Mouse (Mus musculus): ENCODE measurements around the gene Fignl1.

Fignl1 gene

DNA sequence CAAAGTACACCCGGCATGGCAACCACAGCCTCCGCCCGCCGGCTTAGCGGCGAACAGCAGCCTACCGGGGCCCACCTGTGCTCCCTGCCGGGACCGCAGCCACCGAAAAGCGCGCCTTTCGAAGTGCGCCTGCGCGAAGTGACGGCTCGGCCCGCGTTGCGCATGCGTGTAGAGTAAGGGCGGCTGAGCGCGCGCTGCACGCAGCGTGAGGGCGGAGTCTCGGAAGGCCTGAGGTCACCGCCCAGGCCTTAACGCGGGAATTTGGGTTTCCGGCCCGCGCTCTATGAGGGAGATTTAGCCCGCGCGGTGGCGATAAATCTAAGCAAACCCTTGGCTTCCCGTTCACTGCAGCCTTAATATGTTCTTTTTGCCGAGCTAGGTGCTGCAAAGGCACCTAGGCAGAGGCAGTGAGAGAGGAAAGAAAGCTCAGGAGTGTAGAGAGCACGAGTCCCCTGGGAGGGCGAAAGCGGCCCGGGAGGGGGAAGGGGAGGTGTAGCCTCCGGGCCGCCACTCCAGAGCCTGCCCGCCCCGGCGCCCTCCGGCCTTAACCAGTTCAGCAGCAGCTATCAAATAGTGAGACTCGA, at the start of gene Fignl1:
TSS of gene Fignl1 (minus strand) at position 143 of the 584 bp plus-strand sequence.
- peak; percentile 96 to 98 for DNase-seq (ENCODE audit: low spot score in 2 of 2)

DNA sequence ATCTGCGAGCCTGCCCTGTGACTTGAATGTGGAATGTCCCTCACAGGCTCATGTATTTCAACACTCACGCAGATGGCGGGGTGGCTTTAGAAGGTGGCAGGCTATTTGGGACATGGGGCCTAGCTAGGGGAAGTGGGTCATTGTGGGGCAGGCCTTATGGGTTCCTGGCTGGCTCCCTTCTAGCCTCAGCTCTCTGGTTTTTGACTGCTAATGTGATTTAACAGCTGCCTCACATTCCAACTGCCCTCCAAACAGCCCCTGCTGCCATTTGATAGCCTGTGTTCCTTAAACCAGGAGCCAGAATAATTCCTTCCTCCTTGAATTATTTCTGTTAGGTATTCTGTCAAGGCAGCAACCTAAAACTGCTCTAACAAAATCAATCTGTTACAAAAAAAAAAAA, 48.2 kb upstream of the Fignl1 start:
- DNase-seq (ENCODE audit: low spot score in 2 of 2), result no peak

GRCm38 (mm10) chr11:11855685-11856131, 46.9 kb upstream of the Fignl1 start:
- DNase-seq (ENCODE audit: low spot score in 2 of 2), result no peak

DNA sequence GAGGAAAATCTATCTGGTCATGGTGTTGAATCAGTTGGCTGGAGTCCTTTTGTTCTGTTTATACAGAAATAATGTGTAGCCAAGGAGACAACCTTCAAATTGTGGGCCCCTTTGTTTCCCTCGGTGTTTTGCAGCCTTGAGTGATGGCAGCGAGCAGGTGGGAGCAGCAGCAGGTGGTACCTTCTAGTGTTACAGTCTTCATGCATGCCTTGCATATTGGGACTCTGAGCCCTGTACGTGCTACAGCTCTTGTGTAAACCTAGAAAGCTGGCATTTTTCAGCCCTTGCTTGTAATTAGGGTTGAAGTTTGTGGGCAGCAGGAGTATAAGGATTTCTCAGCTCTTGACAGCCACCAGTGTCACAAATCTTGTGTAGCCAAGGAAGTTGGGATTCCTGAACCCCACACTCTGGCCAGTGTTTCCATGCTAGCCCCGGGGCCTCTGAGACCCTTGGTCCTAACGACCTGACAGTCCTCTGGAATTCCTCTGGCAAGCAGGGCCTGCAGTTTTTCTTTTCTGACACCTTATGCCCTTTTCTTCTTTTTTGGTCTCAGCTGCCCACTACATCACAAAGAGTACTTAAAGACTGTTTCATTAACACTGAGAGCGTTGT, 46.4 kb upstream of the Fignl1 start:
- no peak for DNase-seq (ENCODE audit: low spot score in 2 of 2)

GRCm38 (mm10) chr11:11853731-11854461, 45.1 kb upstream of the Fignl1 start:
- no peak for DNase-seq (ENCODE audit: low spot score in 2 of 2)

GRCm38 (mm10) chr11:11851957-11852505, 43.3 kb upstream of the Fignl1 start:
- DNase-seq (ENCODE audit: low spot score in 2 of 2), result no peak

- DNase-seq (ENCODE audit: low spot score in 2 of 2), result no peak
Measured at GRCm38 (mm10) chr11:11850476-11851267, 41.9 kb upstream of the Fignl1 start.

- no peak for DNase-seq (ENCODE audit: low spot score in 2 of 2)
Measured at GRCm38 (mm10) chr11:11849513-11850311, 41.0 kb upstream of the Fignl1 start.

- no peak for DNase-seq (ENCODE audit: low spot score in 2 of 2)
Measured at GRCm38 (mm10) chr11:11848467-11848866, 39.7 kb upstream of the Fignl1 start.

DNA sequence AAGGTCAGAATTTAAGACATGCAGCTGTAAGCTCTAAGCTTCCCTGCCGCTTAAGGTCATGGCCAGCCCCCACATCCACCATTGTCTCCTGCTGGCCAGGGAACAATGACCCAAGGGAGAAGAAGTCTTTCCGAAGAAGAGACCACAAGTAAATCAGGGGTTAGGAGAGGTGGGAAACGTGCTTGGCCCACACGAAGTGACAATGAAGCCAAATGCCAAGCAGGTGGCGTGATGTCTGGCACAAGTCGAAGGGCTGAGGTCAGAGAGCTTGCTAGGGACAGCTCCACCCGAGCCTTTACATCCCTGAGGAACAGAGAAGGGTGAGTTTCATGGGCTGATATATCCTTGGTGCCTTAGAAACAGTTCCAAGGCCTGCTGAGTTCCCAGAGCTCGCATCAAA, 36.3 kb upstream of the Fignl1 start:
- no peak for DNase-seq (ENCODE audit: low spot score in 2 of 2)

DNA sequence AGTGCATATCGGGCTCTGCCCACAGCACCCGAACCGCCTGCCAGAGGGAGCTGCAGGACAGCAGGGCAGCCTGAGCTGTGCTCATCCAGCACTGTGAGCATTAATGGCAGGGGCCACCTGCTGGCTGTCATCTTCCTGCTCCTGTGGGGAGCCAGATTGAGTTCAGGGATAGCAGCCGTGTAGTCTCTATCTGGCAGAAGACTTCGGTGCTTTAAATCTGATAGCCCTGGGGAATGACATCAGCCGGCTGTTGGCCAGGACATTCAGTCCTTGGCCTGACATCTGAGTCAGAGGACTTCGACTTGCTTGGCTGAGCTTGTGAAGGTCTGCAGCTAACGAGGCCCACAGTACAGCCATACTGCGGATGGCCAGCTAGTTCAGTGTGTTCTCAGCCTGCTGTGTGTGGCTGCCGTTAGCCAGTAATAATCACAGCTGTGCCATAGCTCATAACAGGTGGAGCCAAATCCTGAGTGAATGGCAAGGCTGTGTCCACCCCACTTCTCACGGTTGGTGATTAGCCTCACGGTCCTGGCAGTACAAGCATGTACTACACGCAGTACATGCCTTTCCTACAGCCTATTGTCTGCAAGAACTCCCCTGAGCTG, 35.7 kb upstream of the Fignl1 start:
- no peak for DNase-seq (ENCODE audit: low spot score in 2 of 2)

- DNase-seq (ENCODE audit: low spot score in 2 of 2), result no peak
Measured at GRCm38 (mm10) chr11:11841590-11841989, 32.8 kb upstream of the Fignl1 start.

DNA sequence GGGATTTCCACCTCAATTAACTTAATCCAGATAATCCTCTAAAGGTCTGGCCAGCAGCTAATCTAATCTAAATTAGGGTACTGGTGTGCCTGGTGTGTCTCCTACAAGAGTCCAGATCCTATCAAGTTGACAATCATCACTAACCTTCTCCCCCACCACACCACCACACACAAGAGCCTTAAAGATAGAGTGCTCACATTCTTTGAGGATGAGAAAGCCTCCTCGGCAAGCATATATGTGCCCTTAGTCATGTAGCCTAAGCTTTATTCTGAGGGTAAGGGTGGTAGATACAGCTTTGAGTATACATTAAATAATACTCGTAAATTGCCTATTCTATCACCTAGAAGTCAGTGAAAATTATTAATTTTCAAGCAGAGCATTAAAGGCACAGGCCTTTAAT, 32.0 kb upstream of the Fignl1 start:
- no peak for DNase-seq (ENCODE audit: low spot score in 2 of 2)

DNA sequence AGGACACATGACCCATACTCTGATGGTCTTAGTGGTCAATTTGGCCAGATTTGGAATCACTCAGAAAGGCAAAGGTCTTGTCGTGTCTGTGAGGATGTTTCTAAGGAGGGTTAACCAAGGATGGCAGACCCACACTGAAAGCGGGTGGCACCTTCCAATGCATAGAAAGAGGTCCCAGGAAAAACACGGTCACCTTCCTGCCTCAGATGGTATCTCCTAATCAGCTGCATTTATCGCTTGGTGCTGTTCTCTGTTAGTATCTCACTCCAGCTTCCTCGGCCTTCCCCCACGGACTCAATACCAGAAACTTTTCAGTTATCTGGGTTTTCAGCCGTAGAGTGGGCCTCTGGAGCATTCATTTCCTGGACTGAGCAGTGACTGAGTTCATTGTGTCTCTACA, 31.1 kb upstream of the Fignl1 start:
- DNase-seq (ENCODE audit: low spot score in 2 of 2), result no peak

- DNase-seq (ENCODE audit: low spot score in 2 of 2), result no peak
Measured at GRCm38 (mm10) chr11:11837384-11837783, 28.6 kb upstream of the Fignl1 start.

GRCm38 (mm10) chr11:11836713-11837370, 28.1 kb upstream of the Fignl1 start:
- peak; percentile 36 to 55 for DNase-seq (ENCODE audit: low spot score in 2 of 2)

- no peak for DNase-seq (ENCODE audit: low spot score in 2 of 2)
Measured at GRCm38 (mm10) chr11:11836262-11836661, 27.5 kb upstream of the Fignl1 start.

DNA sequence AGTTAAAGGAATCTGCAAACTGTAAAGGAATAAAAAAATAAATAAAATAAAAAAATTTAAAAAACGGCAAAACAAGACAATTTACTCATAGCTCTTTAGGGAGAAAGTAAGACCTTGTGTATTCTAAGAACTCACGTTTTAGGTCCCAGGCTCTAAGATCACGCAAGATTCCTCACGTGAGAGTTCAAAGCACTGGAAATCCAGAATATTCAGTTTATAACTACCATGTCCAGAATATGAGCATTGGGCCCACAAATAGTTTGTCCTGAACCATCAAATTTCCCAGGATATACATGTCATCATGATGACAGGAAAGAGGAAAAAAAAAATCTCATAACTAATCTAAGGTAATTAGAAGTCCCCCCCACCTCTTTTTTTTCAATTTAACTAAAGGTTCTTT, 27.0 kb upstream of the Fignl1 start:
- no peak for DNase-seq (ENCODE audit: low spot score in 2 of 2)

GRCm38 (mm10) chr11:11835361-11835760, 26.6 kb upstream of the Fignl1 start:
- no peak for DNase-seq (ENCODE audit: low spot score in 2 of 2)

DNA sequence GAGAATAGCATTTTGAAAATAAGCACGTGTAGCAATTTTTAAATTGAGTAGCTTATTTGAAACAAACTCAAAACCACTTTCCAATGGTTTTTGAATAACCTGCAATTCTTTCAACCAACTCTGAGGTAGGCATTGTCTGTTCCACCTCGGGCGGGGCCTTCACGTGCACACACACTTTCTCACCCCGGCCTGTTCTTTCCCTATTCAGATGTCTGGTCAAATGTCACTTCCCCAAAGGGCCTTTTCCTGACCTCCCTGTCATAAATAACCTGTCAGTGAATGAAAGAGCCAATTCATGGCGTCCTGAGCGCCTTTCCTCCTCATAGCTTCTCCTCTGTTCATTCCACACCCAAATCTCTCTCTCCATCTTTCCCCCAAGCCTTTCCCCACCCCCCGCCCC, 24.3 kb upstream of the Fignl1 start:
- DNase-seq (ENCODE audit: low spot score in 2 of 2), result no peak

All from natural killer cell, adult 2 months (primary cell).